Mouse (Mus musculus) lung, postnatal 0 days (tissue): ENCODE results near the gene B3glct.

Source experiments
- CTCF ChIP-seq: IDR thresholded peaks from 2 replicates; pipeline ENCODE4 v1.5.1; 2016; ENCODE audit warnings: antibody characterized with exemption, mild to moderate bottlenecking
- EP300 ChIP-seq: IDR thresholded peaks from 2 replicates; pipeline ENCODE4 v1.6.1; 2016; ENCODE audit warnings: antibody characterized with exemption, mild to moderate bottlenecking, control low read depth

DNA sequence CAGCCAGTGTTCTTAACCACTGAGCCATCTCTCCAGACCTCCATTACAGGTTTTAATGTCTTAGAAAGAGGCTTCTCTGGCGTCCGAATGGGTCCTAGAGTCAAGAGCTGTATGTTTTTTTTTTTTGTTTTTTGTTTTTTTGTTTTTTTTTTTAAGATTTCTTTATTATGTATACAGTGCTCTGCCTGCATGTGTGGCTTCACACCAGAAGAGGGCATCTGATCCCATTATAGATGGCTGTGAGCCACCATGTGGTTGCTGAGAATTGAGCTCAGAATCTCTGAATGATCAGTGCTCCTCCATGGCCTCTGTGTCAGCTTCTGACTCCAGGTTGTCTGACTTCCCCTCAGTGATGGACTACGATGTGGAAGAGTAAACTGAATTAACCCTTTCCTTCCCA is 20.0 kb upstream of the B3glct start:
- no peak for TF ChIP-seq CTCF
- TF ChIP-seq EP300, result no peak
